Mouse (Mus musculus) 3T3-L1 (cell line): Measurements from ENCODE around the gene Lrtm1.

Experiments
- DNase-seq: peaks from one replicate; pipeline ENCODE4 v3.0.0-alpha.2; 2015; ENCODE audit warnings: low read depth, low spot score

Gene Lrtm1

DNA sequence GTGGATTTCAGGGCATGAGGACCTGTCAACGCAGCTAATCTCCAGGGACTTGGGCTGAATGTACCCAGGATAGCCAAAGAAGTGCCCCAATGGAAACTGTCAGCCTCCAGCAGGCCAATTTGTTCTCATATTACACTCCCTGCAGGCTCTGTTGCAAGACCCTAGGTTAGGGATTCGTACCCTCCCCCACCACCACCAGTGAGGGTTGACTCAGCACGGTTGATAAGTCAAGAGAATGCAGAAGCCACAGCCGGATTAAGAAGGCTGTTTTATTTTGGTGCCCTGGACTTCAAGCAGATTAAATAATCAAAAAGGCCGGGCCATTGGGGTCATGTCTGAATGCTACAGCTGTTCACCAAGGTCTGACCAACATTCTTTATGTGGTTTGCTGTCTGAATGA is at the start of gene Lrtm1:
Gene Lrtm1, plus strand, starts transcription at position 326 of the 400 bp plus-strand sequence.
- peak; percentile 81 for DNase-seq

DNA sequence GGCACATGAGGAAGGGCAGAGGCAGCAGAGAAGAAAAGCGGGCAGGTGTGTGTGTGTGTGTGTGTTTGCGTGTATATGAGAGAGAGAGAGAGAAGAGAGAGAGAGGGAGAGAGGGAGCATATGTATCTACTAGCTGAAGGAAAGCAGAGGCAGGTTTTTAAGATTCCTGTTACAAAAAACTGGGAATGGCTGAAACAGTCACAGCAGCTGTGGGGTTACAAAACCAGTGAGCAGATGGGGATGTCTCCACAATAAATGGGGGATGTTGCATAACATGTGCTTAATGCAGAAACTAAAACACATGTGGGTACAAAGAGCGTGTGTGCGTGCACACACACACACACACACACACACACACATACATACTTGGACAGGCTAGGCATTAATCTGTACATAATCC is 48.8 kb upstream of the Lrtm1 start:
- no peak for DNase-seq

- no peak for DNase-seq
These were observed 45.4 kb upstream of the Lrtm1 start for GRCm38 (mm10) chr14:28972620-28973019.

DNA sequence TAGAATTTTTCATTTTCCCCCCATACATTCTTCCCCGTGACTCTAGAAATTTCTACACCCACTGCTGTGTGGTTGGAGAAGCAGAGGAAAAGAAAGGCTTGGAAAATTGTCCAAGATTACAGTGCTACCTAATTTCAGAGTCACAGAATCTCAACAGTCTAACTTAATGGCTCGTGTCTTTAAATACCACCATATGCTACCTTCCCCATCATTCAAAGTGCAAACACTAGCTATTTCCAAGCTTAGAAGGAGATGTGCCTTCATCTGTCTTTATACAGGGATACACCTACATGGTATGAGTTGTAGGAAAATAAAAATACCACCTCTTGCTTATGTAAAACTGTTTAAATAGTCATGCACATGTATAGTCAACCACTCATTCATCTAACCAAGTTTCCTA is 38.8 kb upstream of the Lrtm1 start:
- DNase-seq = no peak

DNA sequence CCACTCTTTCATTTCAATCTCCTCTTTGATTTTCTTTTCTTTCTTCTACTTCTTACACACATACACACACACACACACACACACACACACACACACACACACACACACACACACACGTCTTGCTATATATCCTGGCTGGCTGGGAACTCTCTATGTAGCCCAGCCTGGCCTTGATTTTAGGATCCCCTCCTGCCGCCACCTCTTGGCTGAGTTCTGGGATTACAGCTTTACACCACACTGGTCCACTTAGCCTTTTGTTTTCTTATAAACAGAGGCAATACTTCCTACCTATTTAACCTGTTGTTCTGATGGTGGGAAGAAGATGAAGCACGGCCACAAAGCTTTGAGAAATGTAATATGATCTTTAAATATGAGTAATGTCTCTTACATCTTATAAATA is 37.5 kb upstream of the Lrtm1 start:
- peak; percentile 55 for DNase-seq

DNA sequence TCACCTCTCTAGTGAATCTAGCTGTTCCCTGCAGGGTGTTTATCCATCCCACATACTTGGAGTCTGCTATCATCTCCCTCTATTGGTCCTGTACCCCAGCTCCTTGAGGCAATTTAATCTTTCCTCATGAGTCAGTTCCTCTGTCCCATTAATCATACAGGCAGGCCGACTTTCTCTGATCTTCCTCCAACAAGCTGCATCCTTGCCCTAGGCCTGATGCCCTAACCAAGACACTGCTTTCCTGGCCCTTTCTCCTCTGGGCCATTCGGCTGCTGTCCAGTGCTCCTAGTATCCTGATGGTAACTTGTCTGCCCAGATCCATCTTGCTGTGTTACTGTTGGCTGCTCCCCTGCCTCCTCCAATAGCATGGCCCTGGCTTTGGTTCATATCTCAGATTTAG is 33.7 kb upstream of the Lrtm1 start:
- peak; percentile 82 for DNase-seq

DNA sequence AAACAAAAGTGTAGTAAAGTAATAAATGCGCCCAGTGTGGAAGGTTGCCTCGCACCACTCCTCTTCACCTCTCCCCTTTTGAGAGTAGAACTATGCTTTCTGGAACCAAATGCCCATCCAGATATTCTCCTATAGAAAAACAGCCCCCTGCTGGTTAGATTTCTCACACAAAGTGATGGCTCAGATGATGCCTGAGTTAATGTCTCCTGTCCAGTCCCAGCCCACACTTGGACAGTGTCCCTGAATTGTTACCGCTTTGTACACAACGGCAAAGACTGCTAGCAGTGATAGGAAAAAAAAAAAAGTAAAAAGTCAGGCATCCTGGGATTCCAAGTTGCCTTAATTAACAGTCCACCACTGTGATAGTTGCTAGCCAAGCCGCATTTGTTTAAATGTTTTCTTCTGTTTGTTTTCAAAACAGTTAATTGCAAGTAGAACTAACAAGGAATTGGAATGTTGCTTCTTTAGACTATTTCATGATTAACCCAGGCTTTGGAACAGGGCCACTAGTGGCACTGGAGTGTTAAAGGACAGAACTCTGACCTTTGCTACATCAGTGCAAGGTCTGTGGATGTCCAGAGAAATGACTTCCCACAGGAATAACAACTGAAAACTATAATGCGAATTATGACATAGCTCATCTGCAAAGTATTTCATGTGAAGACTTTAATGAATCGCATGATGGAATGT is 29.7 kb upstream of the Lrtm1 start:
- no peak for DNase-seq

DNA sequence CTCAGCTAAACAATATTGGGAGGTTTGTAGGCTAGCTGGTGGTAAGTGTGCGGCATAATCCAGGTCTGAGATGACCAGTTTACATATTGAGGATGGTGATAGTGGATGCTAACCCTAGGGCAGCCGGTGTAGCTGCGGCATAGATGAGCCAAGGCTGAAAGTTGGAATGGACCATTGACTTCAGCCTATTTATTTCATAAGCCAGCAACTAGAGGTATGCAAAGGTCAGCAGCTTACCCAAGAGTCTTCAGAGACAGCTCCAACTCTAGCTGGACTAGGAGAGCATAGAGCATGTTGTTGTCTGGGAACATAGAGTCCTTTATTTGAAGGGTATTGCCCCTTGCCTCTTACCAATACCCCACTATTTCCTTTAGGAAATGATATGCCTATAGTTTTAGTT is 21.4 kb upstream of the Lrtm1 start:
- no peak for DNase-seq

GRCm38 (mm10) chr14:29005228-29005840 is 12.7 kb upstream of the Lrtm1 start:
- no peak for DNase-seq

GRCm38 (mm10) chr14:29009644-29010043 is 8.4 kb upstream of the Lrtm1 start:
- no peak for DNase-seq

GRCm38 (mm10) chr14:29013161-29013560 is 4.8 kb upstream of the Lrtm1 start:
- no peak for DNase-seq

GRCm38 (mm10) chr14:29014680-29015079 is 3.3 kb upstream of the Lrtm1 start:
- DNase-seq = no peak

DNA sequence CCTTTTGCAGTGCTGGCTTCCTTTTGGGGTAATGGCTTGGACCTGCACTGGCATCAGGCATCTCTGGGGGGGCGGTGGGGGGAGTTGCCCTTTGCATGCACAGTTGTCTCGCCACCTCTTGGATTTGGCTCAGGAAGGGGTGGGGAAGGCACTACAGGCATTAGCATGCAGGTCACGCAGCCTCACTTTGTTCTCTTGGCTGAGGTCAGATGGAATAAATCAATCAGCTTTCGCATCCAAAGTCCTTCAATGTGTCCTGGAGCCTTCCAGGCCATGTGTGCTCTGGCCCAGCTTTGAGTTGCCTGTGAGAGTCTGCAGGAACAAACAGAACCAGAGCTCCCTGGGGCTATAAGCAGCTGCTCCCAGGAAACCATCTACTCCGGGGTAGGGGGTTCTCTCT is 2.1 kb upstream of the Lrtm1 start:
- no peak for DNase-seq

- no peak for DNase-seq
These were observed 450 bp downstream of the Lrtm1 start for GRCm38 (mm10) chr14:29018316-29019000.

DNA sequence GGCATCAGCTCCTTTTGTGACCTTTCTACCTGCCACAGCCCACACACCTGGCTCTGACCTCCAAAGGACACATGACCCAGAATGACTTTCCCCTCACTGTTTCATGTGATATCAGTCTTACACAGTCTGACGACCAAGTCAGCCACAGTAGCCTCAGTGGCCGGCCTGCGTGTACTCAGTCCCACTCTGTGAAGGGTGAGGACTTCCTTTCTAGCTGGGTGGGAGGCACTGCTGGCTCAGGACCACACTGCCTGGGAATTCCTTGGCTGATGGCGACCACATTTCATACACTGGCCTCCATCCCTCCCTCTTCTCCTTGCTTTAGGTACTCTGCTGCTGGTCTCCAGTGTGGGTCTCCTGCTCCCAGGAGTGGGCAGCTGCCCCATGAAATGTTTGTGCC is 3.3 kb downstream of the Lrtm1 start:
- no peak for DNase-seq

DNA sequence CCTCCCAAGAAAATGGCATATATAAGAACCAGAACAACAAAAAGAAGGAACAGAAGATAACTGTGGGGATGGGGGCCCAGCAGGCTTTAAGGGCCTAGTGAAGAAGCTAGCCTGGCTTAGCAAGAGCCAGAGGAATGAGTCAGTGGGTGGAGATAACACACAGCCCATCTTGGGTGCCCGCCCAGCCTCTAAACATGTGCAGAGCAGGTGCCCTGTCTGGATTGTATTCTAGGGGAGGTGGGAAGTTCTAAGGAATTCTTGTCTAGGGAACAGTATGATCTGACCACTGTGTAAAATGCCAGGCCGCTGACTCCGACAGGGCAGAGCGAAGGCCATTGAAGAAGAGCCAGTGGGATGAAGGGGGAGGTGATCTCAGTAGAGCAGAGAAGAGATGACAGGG is 5.2 kb downstream of the Lrtm1 start:
- DNase-seq = peak; percentile 68

DNA sequence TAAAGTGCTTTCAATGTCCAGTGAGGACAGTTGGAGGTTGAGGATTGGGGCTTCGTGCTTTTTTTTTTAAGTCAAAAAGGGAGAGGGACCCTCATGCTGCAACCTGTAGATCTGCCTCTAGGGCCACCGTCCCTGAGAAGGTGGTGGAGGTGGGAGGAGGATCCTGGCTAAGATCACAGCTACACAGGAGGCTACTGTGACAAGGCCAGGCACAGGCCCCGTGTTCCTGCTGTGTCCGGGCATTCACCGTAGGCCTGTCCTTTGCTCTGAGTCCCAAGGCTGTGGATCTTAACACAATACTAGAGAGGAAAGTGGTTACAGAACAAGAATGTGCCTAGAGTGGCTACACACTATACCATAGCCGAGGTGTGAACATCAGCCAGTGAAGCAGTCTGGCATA is 7.3 kb downstream of the Lrtm1 start:
- DNase-seq = no peak

GRCm38 (mm10) chr14:29027276-29027675 is 9.3 kb downstream of the Lrtm1 start:
- no peak for DNase-seq

DNA sequence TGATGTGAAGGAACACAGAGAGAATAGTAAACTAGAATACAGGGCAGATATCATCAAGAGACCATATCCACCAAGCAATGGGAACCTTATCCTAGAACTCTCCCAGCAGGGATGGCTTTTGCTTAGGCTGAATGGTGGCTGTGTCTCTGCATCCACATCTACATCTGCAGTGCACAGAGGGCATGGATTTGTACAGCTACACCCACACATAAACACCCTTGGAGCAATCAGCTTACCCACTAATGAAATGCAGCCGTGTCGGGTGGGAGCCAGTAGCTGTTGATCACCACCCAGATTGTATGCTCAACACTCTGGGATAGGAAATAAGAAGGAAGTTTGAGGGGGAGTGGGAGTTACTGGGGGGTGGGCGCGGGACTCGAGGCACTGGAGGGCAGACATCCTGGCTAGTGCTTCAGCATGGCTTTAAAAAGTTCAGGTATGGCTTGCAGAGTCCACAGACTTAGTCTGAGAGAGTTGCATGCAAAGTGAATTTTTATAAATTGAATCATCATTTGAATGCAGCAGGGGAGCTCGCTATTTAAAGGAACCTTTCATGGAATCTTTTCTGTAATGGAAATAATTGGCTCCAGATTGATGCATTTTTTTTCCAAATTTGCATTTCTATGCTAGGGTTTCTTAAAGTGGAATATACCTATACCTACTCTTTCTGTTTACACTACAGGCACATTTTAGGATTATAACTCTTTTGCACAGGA is 10.5 kb downstream of the Lrtm1 start:
- DNase-seq = peak; percentile 7

DNA sequence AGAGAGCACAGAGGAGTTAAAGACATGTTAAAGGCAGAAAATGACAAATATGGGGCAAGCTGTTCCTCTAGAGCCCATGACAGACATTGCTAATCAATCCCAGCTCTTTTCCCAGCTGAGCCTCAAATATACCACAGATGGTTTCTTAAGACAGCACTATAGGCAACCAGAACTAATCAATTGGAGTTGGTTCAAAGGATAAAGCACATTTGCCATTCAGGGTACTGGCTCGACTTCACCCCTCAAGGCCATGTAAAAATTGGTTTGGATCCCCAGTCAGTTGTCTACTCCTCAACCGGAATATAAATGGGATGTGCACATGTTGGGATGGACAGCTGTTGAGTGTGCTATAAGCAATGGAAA is 11.1 kb downstream of the Lrtm1 start:
- DNase-seq = peak; percentile 49

DNA sequence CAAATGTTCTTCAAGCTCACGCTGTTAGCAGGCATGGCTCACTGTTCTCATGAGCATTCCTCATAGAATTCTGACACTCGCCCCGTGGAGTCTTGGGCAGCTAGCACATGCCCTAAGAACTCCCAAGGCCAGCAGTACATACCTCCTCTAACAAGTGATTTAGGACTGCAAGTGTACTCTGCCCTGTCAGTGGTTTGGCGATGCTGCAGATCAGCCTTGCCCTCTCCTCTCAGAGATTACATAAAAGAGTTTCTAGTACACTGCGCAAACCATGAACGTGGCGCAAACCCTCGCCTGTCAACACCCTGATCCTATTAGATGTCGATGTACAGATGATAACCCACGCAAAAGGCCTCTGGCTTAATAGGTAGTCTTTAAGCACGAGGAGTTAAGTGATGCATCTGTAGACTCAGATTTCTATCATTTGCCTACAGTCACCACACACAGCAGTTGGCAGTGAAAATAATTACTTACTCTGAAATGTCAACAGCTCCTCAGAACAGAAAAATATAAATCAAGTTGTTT is 11.9 kb downstream of the Lrtm1 start:
- DNase-seq = peak; percentile 19

- no peak for DNase-seq
These were observed 12.5 kb downstream of the Lrtm1 start for GRCm38 (mm10) chr14:29030519-29030918.
